Mouse (Mus musculus) intestine, embryonic 14.5 days (tissue): ENCODE results near the gene Eya2. TPM values are rescaled to one million over a fixed set of nuclear protein-coding genes. Genes with fewer than 3 reads are reported as not detected.

Source experiments
- ATAC-seq: fragments of 200-750 bp; cut with Nextera tagmentation; replicated peaks from 2 replicates; pipeline ENCODE4 v1.8.0; 2017; ENCODE audit warnings: low read depth, moderate number of reproducible peaks, moderate TSS enrichment, moderate library complexity; ENCODE audit not compliant: low FRiP score, low TSS enrichment
- DNase-seq: peaks from one replicate; pipeline ENCODE4 v3.0.0-alpha.2; 2018; ENCODE audit warnings: low spot score
- H3K27ac ChIP-seq: fragments of 300-500 bp; sonication (generic); 2 replicates; pipeline ENCODE4 v1.5.1; 2014; ENCODE audit warnings: low read depth, mild to moderate bottlenecking, control low read depth
- H3K27me3 ChIP-seq: fragments of 300-500 bp; sonication (generic); replicated peaks from 2 replicates; pipeline ENCODE4 v1.6.1; 2014; ENCODE audit warnings: low read length, control low read depth; ENCODE audit not compliant: control insufficient read depth, insufficient read depth
- H3K36me3 ChIP-seq: fragments of 300-500 bp; sonication (generic); 2 replicates; pipeline ENCODE4 v1.6.1; 2014; ENCODE audit warnings: low read length, control low read depth; ENCODE audit not compliant: control insufficient read depth, insufficient read depth
- H3K4me1 ChIP-seq: fragments of 300-500 bp; sonication (generic); replicated peaks from 2 replicates; pipeline ENCODE4 v1.6.1; 2014; ENCODE audit warnings: low read length, control low read depth, mixed read lengths; ENCODE audit not compliant: control insufficient read depth, insufficient read depth
- H3K4me2 ChIP-seq: fragments of 300-500 bp; sonication (generic); 2 replicates; pipeline ENCODE4 v1.6.1; 2014; ENCODE audit warnings: low read length
- H3K4me3 ChIP-seq: fragments of 300-500 bp; sonication (generic); 2 replicates; pipeline ENCODE4 v1.5.1; 2014; ENCODE audit warnings: low read depth, low read length, control low read depth, mixed read lengths
- H3K9ac ChIP-seq: fragments of 300-500 bp; sonication (generic); 2 replicates; pipeline ENCODE4 v1.6.1; 2014; ENCODE audit warnings: mild to moderate bottlenecking, low read length
- H3K9me3 ChIP-seq: fragments of 300-500 bp; sonication (generic); 2 replicates; pipeline ENCODE4 v1.6.1; 2016; ENCODE audit warnings: low read length, control low read depth; ENCODE audit not compliant: control insufficient read depth
- WGBS: fragments of 180-500 bp; shearing (Covaris S2); extraction: QIAGEN DNeasy Blood & Tissue Kit; methylation state at CpG from one replicate; pipeline ENCODE4 v1.1.7; 2014; 5-methylcytosine and 5-hydroxymethylcytosine counted together
- polyA plus RNA-seq: library from polyadenylated mRNA; unstranded; fragments of >200 nt; fragmentation: Nextera tagmentation; extraction: Ambion mirVana; gene quantifications from 2 replicates; pipeline ENCODE4 v1.2.1, GENCODE M21; 2014

The Eya2 gene
- polyA plus RNA-seq, 1 experiment from 2014 or later, result 0.85 TPM

GRCm38 (mm10) chr2:165656956-165657355 is 62.1 kb downstream of the Eya2 start:
- Histone ChIP-seq H3K36me3 (no peaks in the 10 kb centered on the region), H3K9me3 (no peaks in the 10 kb centered on the region), H3K4me2 (no peak overlapping the region), H3K4me1 (peaks cover 15% of the 10 kb centered on the region), H3K27ac (no peak overlapping the region), H3K4me3 (no peak overlapping the region), H3K27me3 (no peaks in the 10 kb centered on the region), H3K9ac (no peak overlapping the region)
- ATAC-seq (no peak), DNase-seq (no peak)
- 68% methylated on average over 6 of the region's 6 CpGs for WGBS

- H3K27me3 ChIP-seq, result no peaks in the 10 kb centered on the region
- DNase-seq (no peak), ATAC-seq (no peak)
- H3K4me2 ChIP-seq, result no peak overlapping the region
- H3K4me1 ChIP-seq, result no peaks in the 10 kb centered on the region
- no peaks in the 10 kb centered on the region for H3K36me3 ChIP-seq
- no peaks in the 10 kb centered on the region for H3K9me3 ChIP-seq
- 53% methylated on average over 5 of the region's 5 CpGs for WGBS
- H3K4me3 ChIP-seq, result no peak overlapping the region
- H3K9ac ChIP-seq, result no peak overlapping the region
- H3K27ac ChIP-seq, result no peak overlapping the region
These were observed 64.7 kb downstream of the Eya2 start for GRCm38 (mm10) chr2:165659552-165659951.

GRCm38 (mm10) chr2:165663266-165663665 is 68.4 kb downstream of the Eya2 start:
- WGBS, result 92% methylated on average over 7 of the region's 7 CpGs

GRCm38 (mm10) chr2:165664648-165665047 is 69.8 kb downstream of the Eya2 start:
- peak overlapping the region; percentile 58; the same call in 1 of the 2 replicates for H3K27ac ChIP-seq

More at GRCm38 (mm10) chr2:165663266-165663665, 68.4 kb downstream of the Eya2 start:
- DNase-seq (no peak), ATAC-seq (no peak)
- H3K4me1 ChIP-seq, result no peaks in the 10 kb centered on the region
- H3K4me3 ChIP-seq, result no peak overlapping the region
- no peak overlapping the region for H3K9ac ChIP-seq
- H3K4me2 ChIP-seq, result no peak overlapping the region
- H3K27me3 ChIP-seq, result no peaks in the 10 kb centered on the region
- H3K9me3 ChIP-seq, result no peaks in the 10 kb centered on the region
- no peak overlapping the region for H3K27ac ChIP-seq
- H3K36me3 ChIP-seq, result no peaks in the 10 kb centered on the region

GRCm38 (mm10) chr2:165665176-165665575 is 70.3 kb downstream of the Eya2 start:
- 52% methylated on average over 5 of the region's 5 CpGs for WGBS
- Histone ChIP-seq H3K36me3 (no peaks in the 10 kb centered on the region), H3K9me3 (no peaks in the 10 kb centered on the region), H3K4me3 (no peak overlapping the region), H3K9ac (no peak overlapping the region), H3K4me2 (no peak overlapping the region), H3K27me3 (no peaks in the 10 kb centered on the region), H3K4me1 (no peaks in the 10 kb centered on the region), H3K27ac (peak overlapping the region; percentile 58; the same call in 1 of the 2 replicates)
- peak; percentile 60 for DNase-seq
- no peak; the same call in 1 of the 2 replicates for ATAC-seq

More at GRCm38 (mm10) chr2:165664648-165665047, 69.8 kb downstream of the Eya2 start:
- H3K9me3 ChIP-seq, result no peaks in the 10 kb centered on the region
- no peaks in the 10 kb centered on the region for H3K27me3 ChIP-seq
- H3K4me2 ChIP-seq, result no peak overlapping the region
- no peaks in the 10 kb centered on the region for H3K4me1 ChIP-seq
- 86% methylated on average over 7 of the region's 7 CpGs for WGBS
- no peaks in the 10 kb centered on the region for H3K36me3 ChIP-seq
- DNase-seq (no peak), ATAC-seq (no peak)
- no peak overlapping the region for H3K4me3 ChIP-seq
- no peak overlapping the region for H3K9ac ChIP-seq

- Histone ChIP-seq H3K4me2 (no peak overlapping the region), H3K27me3 (no peaks in the 10 kb centered on the region), H3K4me1 (no peaks in the 10 kb centered on the region), H3K27ac (no peak overlapping the region), H3K9ac (no peak overlapping the region), H3K4me3 (no peak overlapping the region), H3K36me3 (no peaks in the 10 kb centered on the region), H3K9me3 (no peaks in the 10 kb centered on the region)
- DNase-seq, result no peak
- 57% methylated on average over 2 of the region's 2 CpGs for WGBS
- ATAC-seq, result peak; percentile 80; the same call in 1 of the 2 replicates
These were observed 72.3 kb downstream of the Eya2 start for GRCm38 (mm10) chr2:165667096-165667495.

- H3K4me1 ChIP-seq, result no peaks in the 10 kb centered on the region
- no peak overlapping the region for H3K4me2 ChIP-seq
- no peak for ATAC-seq
- no peak overlapping the region for H3K27ac ChIP-seq
- no peak overlapping the region for H3K9ac ChIP-seq
- DNase-seq, result no peak
- no peaks in the 10 kb centered on the region for H3K9me3 ChIP-seq
- 40% methylated on average over 6 of the region's 6 CpGs for WGBS
- H3K36me3 ChIP-seq, result no peaks in the 10 kb centered on the region
- no peaks in the 10 kb centered on the region for H3K27me3 ChIP-seq
- no peak overlapping the region for H3K4me3 ChIP-seq
These were observed 87.9 kb downstream of the Eya2 start for GRCm38 (mm10) chr2:165682719-165683118.

- Histone ChIP-seq H3K9ac (no peak overlapping the region), H3K4me3 (no peak overlapping the region), H3K27ac (no peak overlapping the region), H3K4me1 (no peaks in the 10 kb centered on the region), H3K36me3 (no peaks in the 10 kb centered on the region), H3K27me3 (no peaks in the 10 kb centered on the region), H3K4me2 (no peak overlapping the region), H3K9me3 (no peaks in the 10 kb centered on the region)
- DNase-seq, result peak; percentile 77
- WGBS, result 30% methylated on average over 8 of the region's 8 CpGs
- no peak for ATAC-seq
These were observed 92.7 kb downstream of the Eya2 start for GRCm38 (mm10) chr2:165687516-165687915.

- Histone ChIP-seq H3K36me3 (no peaks in the 10 kb centered on the region), H3K9me3 (no peaks in the 10 kb centered on the region), H3K27ac (no peak overlapping the region), H3K4me3 (no peak overlapping the region), H3K27me3 (no peaks in the 10 kb centered on the region), H3K4me1 (no peaks in the 10 kb centered on the region), H3K4me2 (no peak overlapping the region), H3K9ac (no peak overlapping the region)
- WGBS, result 92% methylated on average over 4 of the region's 4 CpGs
- no peak for ATAC-seq
- no peak for DNase-seq
These were observed 94.1 kb downstream of the Eya2 start for GRCm38 (mm10) chr2:165688896-165689295.
